9 mouse cellular contexts compared by ENCODE assay signal in genomic region chr2:154459851-154460250, GRCm38 (mm10). TPM values are rescaled to one million over a fixed set of nuclear protein-coding genes. Genes with fewer than 3 reads are reported as not detected.
DNase-seq lines count a peak whose midpoint lies in the region; ATAC-seq and TF ChIP-seq lines count a peak whose summit lies in the region.
"Had no signal": no experiment of that assay in that cellular context is flagged by ENCODE, and none has a peak within 500 bp of the region (broad histone marks: within the 10 kb centered on the region; RNA-seq: fewer than 3 reads in every experiment).

No protein-coding gene starts in this region.

- peaks cover 10% of the 10 kb centered on the region; the same call in 1 of the 2 replicates for H3K36me3 ChIP-seq in embryonic facial prominence, embryonic 10.5 days (replicated peaks)
- H3K36me3 ChIP-seq in heart, embryonic 11.5 days (ENCODE audit: control insufficient read depth, insufficient read depth, low read length): no peaks in the 10 kb centered on the region; the same call in 1 of the 2 replicates

- TF ChIP-seq CTCF in lung, adult 2 months (IDR thresholded peaks at IDR 0.05; ENCODE audit: insufficient read depth, low read length): no peak

- no peak overlapping the region for H3K9ac ChIP-seq in heart, embryonic 11.5 days (ENCODE audit: low read depth, low read length)

- WGBS in embryonic facial prominence, embryonic 10.5 days: 38% methylated on average over 4 of the region's 4 CpGs
- WGBS in heart, embryonic 11.5 days (ENCODE audit: insufficient replicate concordance): 14% methylated on average over 4 of the region's 4 CpGs
- 21% methylated on average over 4 of the region's 4 CpGs for WGBS in lung, adult 2 months

- TF ChIP-seq POLR2A in lung, adult 2 months (IDR thresholded peaks at IDR 0.05; ENCODE audit: borderline replicate concordance, extremely low read depth, low read depth, low read length): no peak

- no peak overlapping the region for H3K4me2 ChIP-seq in heart, embryonic 11.5 days

- H3K27me3 ChIP-seq in embryonic facial prominence, embryonic 10.5 days (replicated peaks; ENCODE audit: low read depth, poor library complexity, severe bottlenecking): no peaks in the 10 kb centered on the region
- H3K27me3 ChIP-seq in heart, embryonic 11.5 days (ENCODE audit: control insufficient read depth, insufficient read depth, low read length): no peaks in the 10 kb centered on the region
- H3K27me3 ChIP-seq: Patski had no signal

- H3K4me3 ChIP-seq in embryonic facial prominence, embryonic 10.5 days: no peak overlapping the region
- no peak overlapping the region for H3K4me3 ChIP-seq in heart, embryonic 11.5 days (ENCODE audit: low read depth, low read length)
- H3K4me3 ChIP-seq in lung, adult 2 months (replicated peaks; ENCODE audit: extremely low read depth, low read depth, low read length): no peak overlapping the region

- H3K27ac ChIP-seq in embryonic facial prominence, embryonic 10.5 days (replicated peaks): 0 out of 2 replicates have a peak overlapping the region, but pooled peaks have one; percentile 10
- H3K27ac ChIP-seq in heart, embryonic 11.5 days (ENCODE audit: low read depth, low read length): 0 out of 2 replicates have a peak overlapping the region, but pooled peaks have one; percentile 0

- ATAC-seq in heart, embryonic 11.5 days (replicated peaks; ENCODE audit: insufficient number of reproducible peaks, low FRiP score, low TSS enrichment): peak; percentile 71; the same call in 1 of the 2 replicates
- no peak for ATAC-seq in granulocyte monocyte progenitor cell, adult 5-6 weeks (replicated peaks; ENCODE audit: poor library complexity, severe bottlenecking)
- ATAC-seq: Patski had no signal

- no peaks in the 10 kb centered on the region for H3K9me3 ChIP-seq in embryonic facial prominence, embryonic 10.5 days
- no peaks in the 10 kb centered on the region for H3K9me3 ChIP-seq in heart, embryonic 11.5 days (replicated peaks; ENCODE audit: control insufficient read depth, low read length)

- peak; percentile 55 for DNase-seq in right cerebral cortex, postnatal 14 days
- no peak for DNase-seq in right cerebral cortex, adult 2 months (ENCODE audit: low spot score in 2 of 2)
- peak; percentile 77 for DNase-seq in embryonic facial prominence, embryonic 10.5 days (ENCODE audit: low spot score)
- DNase-seq in kidney, adult 8-10 months: peak; percentile 47 to 64
- DNase-seq in lung, adult 2 months: peak; percentile 32
- peak; percentile 31 for DNase-seq in retina, postnatal 7 days (ENCODE audit: low read depth, low spot score)

- H3K4me1 ChIP-seq in embryonic facial prominence, embryonic 10.5 days: peaks cover 43% of the 10 kb centered on the region
- H3K4me1 ChIP-seq in heart, embryonic 11.5 days (ENCODE audit: control insufficient read depth, insufficient read depth, low read length): peaks cover 21% of the 10 kb centered on the region
- peaks cover 4% of the 10 kb centered on the region for H3K4me1 ChIP-seq in lung, adult 2 months (ENCODE audit: control insufficient read depth, insufficient read depth, low read length)

RNA-seq across cellular contexts. Expression of gene Cbfa2t2, which starts 23.6 kb away (rescaled TPM):
- polyA plus RNA-seq in embryonic facial prominence, embryonic 10.5 days (2016; fragmentation: Nextera tagmentation; extraction: Ambion mirVana): 68.8 and 72.2 TPM in 2 replicates
- polyA plus RNA-seq in heart, embryonic 11.5 days (2014; fragmentation: Nextera tagmentation; extraction: Ambion mirVana): 31.2 and 34.0 TPM in 2 replicates
- polyA plus RNA-seq in lung, adult 2 months (2012; rRNA removed): 8.8 and 12.7 TPM in 2 replicates
- total RNA-seq in granulocyte monocyte progenitor cell, adult 5-6 weeks (2014; fragmentation: Nextera tagmentation): 13.3 and 14.7 TPM in 2 replicates
- total RNA-seq in granulocyte monocyte progenitor cell, adult 5-6 weeks (2017): 12.1 and 13.0 TPM in 2 replicates

RNA-seq across cellular contexts. Expression of gene Snta1, which starts 52.0 kb away (rescaled TPM):
- 3.0 and 3.9 TPM in 2 replicates for polyA plus RNA-seq in embryonic facial prominence, embryonic 10.5 days (2016; fragmentation: Nextera tagmentation; extraction: Ambion mirVana)
- polyA plus RNA-seq in heart, embryonic 11.5 days (2014; fragmentation: Nextera tagmentation; extraction: Ambion mirVana): 14.6 and 22.2 TPM in 2 replicates
- 22.5 and 24.1 TPM in 2 replicates for polyA plus RNA-seq in lung, adult 2 months (2012; rRNA removed)
- total RNA-seq in granulocyte monocyte progenitor cell, adult 5-6 weeks (2014; fragmentation: Nextera tagmentation): 0.56 TPM in 1 of 2 replicates, not detected in the other
- 0.04 TPM in 1 of 2 replicates, not detected in the other for total RNA-seq in granulocyte monocyte progenitor cell, adult 5-6 weeks (2017)

Comparison
In these comparisons a context has a peak if more than half of its experiments do, and no peak if none do; other contexts are left out.
1. DNase-seq: peak in right cerebral cortex, postnatal 14 days (single experiment), embryonic facial prominence, embryonic 10.5 days (single experiment), kidney, adult 8-10 months (2 of 2), lung, adult 2 months (single experiment) and retina, postnatal 7 days (single experiment); none in right cerebral cortex, adult 2 months (0 of 2).